Mouse (Mus musculus): Measurements from ENCODE around the gene Olfr721-ps1. TPM values are rescaled to one million over a fixed set of nuclear protein-coding genes. Genes with fewer than 3 reads are reported as not detected.

Gene Olfr721-ps1
- polyA plus RNA-seq, 1 experiment from 2014 or later: not detected

Other genes with a start within 250 kb of the Olfr721-ps1 start
- gene Olfr720, start 214.5 kb upstream of the Olfr721-ps1 start, polyA plus RNA-seq (2015; fragmentation: Nextera tagmentation; extraction: Ambion mirVana): not detected in 2 replicates
- gene Olfr31, start 78.5 kb upstream of the Olfr721-ps1 start, polyA plus RNA-seq (2015; fragmentation: Nextera tagmentation; extraction: Ambion mirVana): 0.12 TPM in 1 of 2 replicates, not detected in the other
- 1.6 and 2.2 TPM in 2 replicates for gene Il3ra, start 55.0 kb upstream of the Olfr721-ps1 start, polyA plus RNA-seq (2015; fragmentation: Nextera tagmentation; extraction: Ambion mirVana)

Measured in hindbrain, embryonic 13.5 days (tissue).